Mouse (Mus musculus) MEL (cell line): ENCODE measurements at regions not wholly inside any gene's neighbourhood (a gene's known extent, or its start where the extent isn't known, plus 50 kb on each side); places are given as distances from the start of the nearest gene placed in this dataset.

ENCODE experiments used
- DNase-seq: peaks from one replicate; pipeline ENCODE4 v3.0.0; 2011; ENCODE audit warnings: low read depth, low spot score
- H3K27ac ChIP-seq: 2 replicates; pipeline ENCODE4 v1.5.1; 2012; ENCODE audit warnings: low read depth, mild to moderate bottlenecking, control low read depth, low read length, moderate library complexity; ENCODE audit not compliant: control insufficient read depth
- H3K27me3 ChIP-seq, 2 experiments: fragments of 150-350 bp in 1 of 2; sonication (generic) in 1 of 2; 2 replicates each; pipeline ENCODE4 v1.6.1; 2012; ENCODE audit warnings: low read length in 2 of 2, mild to moderate bottlenecking in 2 of 2, improper control_type of control experiment in 1 of 2, moderate library complexity in 1 of 2; ENCODE audit not compliant: insufficient read depth in 2 of 2, control insufficient read depth in 1 of 2
- H3K36me3 ChIP-seq, 2 experiments: 2 replicates each; pipeline ENCODE4 v1.6.1; 2012 to 2014; ENCODE audit warnings: low read length in 2 of 2, improper control_type of control experiment in 1 of 2, inconsistent platforms in 1 of 2, mild to moderate bottlenecking in 1 of 2; ENCODE audit not compliant: insufficient read depth in 2 of 2, control insufficient read depth in 1 of 2
- H3K4me1 ChIP-seq, 2 experiments: fragments of 150-350 bp in 1 of 2; sonication (generic) in 1 of 2; 2 replicates each; pipeline ENCODE4 v1.6.1; 2012; ENCODE audit warnings: low read length in 2 of 2, improper control_type of control experiment in 1 of 2, mild to moderate bottlenecking in 1 of 2; ENCODE audit not compliant: insufficient read depth in 2 of 2, control insufficient read depth in 1 of 2
- H3K4me3 ChIP-seq, 2 experiments: fragments of 150-350 bp in 1 of 2; sonication (generic) in 1 of 2; 2 replicates each; pipeline ENCODE4 v1.5.1; 2012; ENCODE audit warnings: low read depth in 2 of 2, low read length in 2 of 2, mild to moderate bottlenecking in 2 of 2, moderate library complexity in 2 of 2, control low read depth in 1 of 2, improper control_type of control experiment in 1 of 2; ENCODE audit not compliant: control insufficient read depth in 1 of 2, insufficient read depth in 1 of 2
- H3K79me2 ChIP-seq: 2 replicates; pipeline ENCODE4 v1.6.1; 2012; ENCODE audit warnings: mild to moderate bottlenecking, low read length, moderate library complexity; ENCODE audit not compliant: control insufficient read depth, poor library complexity, insufficient read depth
- H3K9ac ChIP-seq: 2 replicates; pipeline ENCODE4 v1.6.1; 2012; ENCODE audit warnings: low read depth, mild to moderate bottlenecking, control low read depth, low read length, moderate library complexity; ENCODE audit not compliant: control insufficient read depth, poor library complexity, severe bottlenecking
- H3K9me3 ChIP-seq: fragments of 150-350 bp; sonication (generic); replicated peaks from 2 replicates; pipeline ENCODE4 v1.6.1; 2012; ENCODE audit warnings: mild to moderate bottlenecking, low read length, improper control_type of control experiment, moderate library complexity; ENCODE audit not compliant: insufficient read depth
- CHD2 ChIP-seq: IDR thresholded peaks from 2 replicates; pipeline ENCODE4 v1.6.1; 2011; ENCODE audit warnings: low read length, improper control_type of control experiment
- CTCF ChIP-seq, 3 experiments: IDR thresholded peaks in 2 of 3; conservative IDR thresholded peaks in 1 of 3; 2 replicates each; pipeline ENCODE4 v1.5.1; 2011 to 2012; ENCODE audit warnings: low read length in 3 of 3, low read depth in 2 of 3, mild to moderate bottlenecking in 2 of 3, improper control_type of control experiment in 1 of 3, inconsistent platforms in 1 of 3, mixed read lengths in 1 of 3, moderate library complexity in 1 of 3; ENCODE audit not compliant: control insufficient read depth in 1 of 3, insufficient read depth in 1 of 3, poor library complexity in 1 of 3, severe bottlenecking in 1 of 3
- E2F4 ChIP-seq: IDR thresholded peaks from 2 replicates; pipeline ENCODE4 v1.6.1; 2011; ENCODE audit warnings: low read depth, low read length, improper control_type of control experiment, borderline replicate concordance
- EP300 ChIP-seq, 2 experiments: IDR thresholded peaks; 2 replicates each; pipeline ENCODE4 v1.6.1; 2011; ENCODE audit warnings: improper control_type of control experiment in 2 of 2, low read length in 2 of 2, low read depth in 1 of 2, mild to moderate bottlenecking in 1 of 2
- GATA1 ChIP-seq: IDR thresholded peaks from 2 replicates; pipeline ENCODE4 v1.6.1; 2011; ENCODE audit warnings: low read depth, low read length, improper control_type of control experiment
- JUND ChIP-seq: IDR thresholded peaks from 2 replicates; pipeline ENCODE4 v1.6.1; 2011; ENCODE audit warnings: low read depth, mild to moderate bottlenecking, improper control_type of control experiment, low read length
- MAFK ChIP-seq: IDR thresholded peaks from 2 replicates; pipeline ENCODE4 v1.6.1; 2011; ENCODE audit warnings: low read depth, mild to moderate bottlenecking, low read length, improper control_type of control experiment, borderline replicate concordance
- MEF2A ChIP-seq: IDR thresholded peaks from 2 replicates; pipeline ENCODE4 v1.6.1; 2014; ENCODE audit warnings: low read depth, mild to moderate bottlenecking, inconsistent platforms, low read length, improper control_type of control experiment; ENCODE audit not compliant: poor library complexity, insufficient replicate concordance, severe bottlenecking; ENCODE audit errors: extremely low read depth
- MYC ChIP-seq: IDR thresholded peaks from 2 replicates; pipeline ENCODE4 v1.6.1; 2011; ENCODE audit warnings: low read depth, mild to moderate bottlenecking, low read length, improper control_type of control experiment, moderate library complexity
- NELFE ChIP-seq: IDR thresholded peaks from 2 replicates; pipeline ENCODE4 v1.6.1; 2011; ENCODE audit warnings: low read depth, low read length, improper control_type of control experiment
- POLR2A ChIP-seq, 2 experiments: IDR thresholded peaks; 2 replicates each; pipeline ENCODE4 v1.6.1; 2011 to 2012; ENCODE audit warnings: low read length in 2 of 2, mild to moderate bottlenecking in 2 of 2, control low read depth in 1 of 2, improper control_type of control experiment in 1 of 2, low read depth in 1 of 2, moderate library complexity in 1 of 2; ENCODE audit not compliant: control insufficient read depth in 1 of 2, insufficient read depth in 1 of 2, poor library complexity in 1 of 2
- POLR2AphosphoS2 ChIP-seq: IDR thresholded peaks from 2 replicates; pipeline ENCODE4 v1.6.1; 2011; ENCODE audit warnings: low read length, improper control_type of control experiment
- POLR2AphosphoS5 ChIP-seq: IDR thresholded peaks from 2 replicates; pipeline ENCODE4 v1.6.1; 2012; ENCODE audit warnings: low read depth, borderline replicate concordance, mild to moderate bottlenecking, inconsistent platforms, low read length, moderate library complexity, mixed read lengths
- TCF12 ChIP-seq: IDR thresholded peaks from 2 replicates; pipeline ENCODE4 v1.6.1; 2014; ENCODE audit warnings: low read depth, mild to moderate bottlenecking, inconsistent platforms, low read length, improper control_type of control experiment, moderate library complexity
- UBTF ChIP-seq: IDR thresholded peaks from 2 replicates; pipeline ENCODE4 v1.6.1; 2012; ENCODE audit warnings: low read depth, mild to moderate bottlenecking, inconsistent platforms, low read length, improper control_type of control experiment, moderate library complexity, borderline replicate concordance; ENCODE audit not compliant: insufficient read depth
- USF2 ChIP-seq, 2 experiments: IDR thresholded peaks; 2 replicates each; pipeline ENCODE4 v1.6.1; 2011 to 2012; ENCODE audit warnings: improper control_type of control experiment in 2 of 2, low read length in 2 of 2, borderline replicate concordance in 1 of 2, inconsistent platforms in 1 of 2, low read depth in 1 of 2, mild to moderate bottlenecking in 1 of 2; ENCODE audit not compliant: insufficient read depth in 1 of 2
- ZC3H11A ChIP-seq: IDR thresholded peaks from 2 replicates; pipeline ENCODE4 v1.6.1; 2012; ENCODE audit warnings: low read depth, mild to moderate bottlenecking, inconsistent platforms, low read length, improper control_type of control experiment
- ZKSCAN1 ChIP-seq: IDR thresholded peaks from 2 replicates; pipeline ENCODE4 v1.6.1; 2012; ENCODE audit warnings: low read depth, mild to moderate bottlenecking, inconsistent platforms, low read length, improper control_type of control experiment, moderate library complexity

- H3K9me3 ChIP-seq = no peaks in the 10 kb centered on the region
- no peaks in the 10 kb centered on the region for H3K27me3 ChIP-seq
- no peak for TF ChIP-seq TCF12
- no peak for TF ChIP-seq NELFE
- no peak for TF ChIP-seq ZC3H11A
- no peak for TF ChIP-seq USF2 (IDR thresholded peaks at IDR 0.05; ENCODE audit: borderline replicate concordance in 1 of 2, insufficient read depth in 1 of 2, low read depth in 1 of 2, low read length in 2 of 2)
- no peak for TF ChIP-seq JUND
- no peak for TF ChIP-seq POLR2AphosphoS2
- TF ChIP-seq CHD2 = no peak
- no peak for TF ChIP-seq GATA1
- no peak for TF ChIP-seq MAFK
- no peak overlapping the region for H3K4me3 ChIP-seq
- H3K27ac ChIP-seq = no peak overlapping the region
- no peak overlapping the region for H3K9ac ChIP-seq
- DNase-seq = no peak
- no peaks in the 10 kb centered on the region for H3K36me3 ChIP-seq
- H3K4me1 ChIP-seq = no peaks in the 10 kb centered on the region
- no peaks in the 10 kb centered on the region for H3K79me2 ChIP-seq
These were observed 410.2 kb upstream of the Ctnnd2 start for GRCm38 (mm10) chr15:29762191-29762590.

DNA sequence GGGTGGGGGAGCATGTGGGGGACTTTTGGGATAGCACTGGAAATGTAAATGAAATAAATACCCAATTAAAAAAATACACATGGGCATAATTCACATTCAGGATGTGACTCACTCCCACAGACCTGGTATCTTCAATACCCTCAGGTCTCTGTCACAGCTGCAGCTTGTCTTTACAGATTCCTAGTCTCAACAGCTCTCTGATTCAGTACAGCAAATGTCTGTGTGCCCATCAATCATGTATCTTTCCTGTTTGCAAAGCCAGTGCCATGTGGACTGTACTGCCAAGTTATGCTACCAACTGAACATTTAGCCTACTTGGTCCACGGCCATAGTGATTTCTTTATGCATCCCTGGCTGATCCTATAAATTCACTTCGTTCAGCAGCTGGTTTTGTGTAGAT, 396.0 kb upstream of the Ctnnd2 start:
- TF ChIP-seq ZKSCAN1 (no peak), EP300 (IDR thresholded peaks at IDR 0.05; ENCODE audit: low read depth in 1 of 2, low read length in 2 of 2) (no peak), MEF2A (no peak), POLR2AphosphoS5 (no peak), MYC (no peak), POLR2A (IDR thresholded peaks at IDR 0.05; ENCODE audit: control insufficient read depth in 1 of 2, insufficient read depth in 1 of 2, low read depth in 1 of 2, low read length in 2 of 2, poor library complexity in 1 of 2) (no peak), UBTF (no peak), E2F4 (no peak), CTCF (IDR thresholded peaks at IDR 0.05 in 2 of 3, conservative IDR thresholded peaks at IDR 0.05 in 1 of 3; ENCODE audit: control insufficient read depth in 1 of 3, insufficient read depth in 1 of 3, low read depth in 2 of 3, low read length in 3 of 3, poor library complexity in 1 of 3, severe bottlenecking in 1 of 3) (no peak)
- TF ChIP-seq, all 39 proteins: peak for 0
- Histone ChIP-seq H3K27me3 (no peaks in the 10 kb centered on the region), H3K79me2 (no peaks in the 10 kb centered on the region), H3K9me3 (no peaks in the 10 kb centered on the region), H3K4me1 (no peaks in the 10 kb centered on the region), H3K9ac (no peak overlapping the region), H3K4me3 (no peak overlapping the region), H3K36me3 (no peaks in the 10 kb centered on the region), H3K27ac (no peak overlapping the region)
- no peak for DNase-seq
